Mouse (Mus musculus) cerebellum, postnatal 14 days (tissue): ENCODE results near the gene Elovl6.

Experiments
- DNase-seq, 2 experiments: peaks; one replicate each; pipeline ENCODE4 v3.0.0; 2021; ENCODE audit warnings: mixed read lengths in 2 of 2

The Elovl6 gene

GRCm38 (mm10) chr3:129612311-129613097 lies 80.3 kb downstream of the Elovl6 start:
- peak; percentile 59 to 61 for DNase-seq

GRCm38 (mm10) chr3:129613756-129614155 lies 81.6 kb downstream of the Elovl6 start:
- no peak for DNase-seq

- DNase-seq: peak; percentile 21 to 29
Measured at GRCm38 (mm10) chr3:129614216-129614615, 82.1 kb downstream of the Elovl6 start.

- no peak for DNase-seq
Measured at GRCm38 (mm10) chr3:129617450-129617849, 85.3 kb downstream of the Elovl6 start.

- DNase-seq: no peak
Measured at GRCm38 (mm10) chr3:129619194-129619775, 87.1 kb downstream of the Elovl6 start.

- DNase-seq: no peak
Measured at GRCm38 (mm10) chr3:129620802-129621201, 88.6 kb downstream of the Elovl6 start.

- no peak for DNase-seq
Measured at GRCm38 (mm10) chr3:129621255-129621654, 89.1 kb downstream of the Elovl6 start.

- DNase-seq: peak; percentile 23 to 35
Measured at GRCm38 (mm10) chr3:129622120-129622519, 90.0 kb downstream of the Elovl6 start.

GRCm38 (mm10) chr3:129622705-129623104 lies 90.5 kb downstream of the Elovl6 start:
- no peak for DNase-seq

- no peak for DNase-seq
Measured at GRCm38 (mm10) chr3:129624193-129624805, 92.1 kb downstream of the Elovl6 start.

- DNase-seq: no peak
Measured at GRCm38 (mm10) chr3:129627281-129627680, 95.1 kb downstream of the Elovl6 start.

GRCm38 (mm10) chr3:129631018-129631417 lies 98.9 kb downstream of the Elovl6 start:
- DNase-seq: no peak

GRCm38 (mm10) chr3:129631857-129632256 lies 99.7 kb downstream of the Elovl6 start:
- no peak for DNase-seq

GRCm38 (mm10) chr3:129633518-129633917 lies 101.4 kb downstream of the Elovl6 start:
- no peak for DNase-seq

GRCm38 (mm10) chr3:129634260-129634901 lies 102.2 kb downstream of the Elovl6 start:
- DNase-seq: peak; percentile 58 to 62

GRCm38 (mm10) chr3:129637446-129637845 lies 105.3 kb downstream of the Elovl6 start:
- no peak for DNase-seq

- DNase-seq: no peak
Measured at GRCm38 (mm10) chr3:129639701-129640100, 107.5 kb downstream of the Elovl6 start.

GRCm38 (mm10) chr3:129640211-129641000 lies 108.3 kb downstream of the Elovl6 start:
- DNase-seq: no peak

- DNase-seq: no peak
Measured at GRCm38 (mm10) chr3:129641621-129642020, 109.5 kb downstream of the Elovl6 start.

GRCm38 (mm10) chr3:129645409-129645808 lies 113.3 kb downstream of the Elovl6 start:
- DNase-seq: no peak

GRCm38 (mm10) chr3:129646781-129647180 lies 114.6 kb downstream of the Elovl6 start:
- DNase-seq: no peak

GRCm38 (mm10) chr3:129647312-129647711 lies 115.2 kb downstream of the Elovl6 start:
- no peak for DNase-seq

- DNase-seq: no peak
Measured at GRCm38 (mm10) chr3:129648598-129648997, 116.4 kb downstream of the Elovl6 start.
